ENCODE assay signal across 16 mouse cellular contexts in the genomic region with DNA sequence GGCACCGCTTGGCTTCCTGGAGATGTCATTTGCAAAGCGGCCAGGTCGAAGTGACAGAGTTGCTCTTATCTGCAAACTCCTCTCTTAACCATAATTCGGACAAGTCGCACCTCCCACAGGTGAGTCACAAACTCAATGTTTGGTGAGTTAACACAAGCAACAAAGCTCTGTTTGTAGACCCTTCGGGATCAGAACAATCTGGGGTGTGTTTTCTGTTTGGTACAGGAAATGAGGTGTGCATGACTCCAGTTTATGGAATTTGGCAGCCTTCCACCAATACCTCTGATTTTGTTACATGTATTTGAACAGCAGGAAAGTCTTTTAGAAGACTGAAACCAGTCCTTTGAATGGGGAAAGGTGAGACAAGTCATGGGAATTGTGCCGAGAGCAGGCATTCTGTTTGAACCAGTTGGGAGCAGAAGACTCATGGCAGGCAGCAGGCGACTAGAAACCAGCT. TPM values are rescaled to one million over a fixed set of nuclear protein-coding genes. Genes with fewer than 3 reads are reported as not detected.
A peak's percentile ranks its signal among the peaks of the same experiment; 100 is the strongest.
DNase-seq lines count a peak whose midpoint lies in the region; ATAC-seq and TF ChIP-seq lines count a peak whose summit lies in the region.
"Had no signal": no experiment of that assay in that cellular context is flagged by ENCODE, and none has a peak within 500 bp of the region (broad histone marks: within the 10 kb centered on the region; RNA-seq: fewer than 3 reads in every experiment).

No protein-coding gene starts in this region.

- DNase-seq in embryonic facial prominence, embryonic 10.5 days (ENCODE audit: low spot score): no peak
- DNase-seq in lung, postnatal 14 days: no peak
- DNase-seq in spleen, postnatal 4 days (ENCODE audit: low spot score in 2 of 2): no peak
- DNase-seq: adrenal gland, adult 2 months; cerebellum, adult 8-10 months; right cerebral cortex, postnatal 4 days had no signal

- no peak overlapping the region for H3K4me2 ChIP-seq in embryonic facial prominence, embryonic 13.5 days
- no peak overlapping the region for H3K4me2 ChIP-seq in lung, embryonic 15.5 days
- H3K4me2 ChIP-seq in intestine, postnatal 0 days (replicated peaks; ENCODE audit: low read depth): no peak overlapping the region
- H3K4me2 ChIP-seq in stomach, embryonic 15.5 days: no peak overlapping the region
- no peak overlapping the region for H3K4me2 ChIP-seq in hindbrain, embryonic 12.5 days (replicated peaks)
- H3K4me2 ChIP-seq: hindbrain, embryonic 15.5 days; midbrain, embryonic 15.5 days had no signal

- H3K36me3 ChIP-seq in embryonic facial prominence, embryonic 13.5 days: no peaks in the 10 kb centered on the region
- no peaks in the 10 kb centered on the region for H3K36me3 ChIP-seq in embryonic facial prominence, embryonic 10.5 days (replicated peaks)
- H3K36me3 ChIP-seq in lung, embryonic 15.5 days: no peaks in the 10 kb centered on the region
- no peaks in the 10 kb centered on the region for H3K36me3 ChIP-seq in intestine, postnatal 0 days (ENCODE audit: control insufficient read depth, insufficient read depth)
- no peaks in the 10 kb centered on the region for H3K36me3 ChIP-seq in stomach, embryonic 15.5 days
- H3K36me3 ChIP-seq in hindbrain, embryonic 12.5 days: no peaks in the 10 kb centered on the region
- H3K36me3 ChIP-seq: hindbrain, embryonic 15.5 days; midbrain, embryonic 15.5 days had no signal

- 71% methylated on average over 8 of the region's 8 CpGs for WGBS in embryonic facial prominence, embryonic 13.5 days
- WGBS in embryonic facial prominence, embryonic 10.5 days: 89% methylated on average over 8 of the region's 8 CpGs
- 60% methylated on average over 8 of the region's 8 CpGs for WGBS in lung, embryonic 15.5 days
- 54% methylated on average over 8 of the region's 8 CpGs for WGBS in intestine, postnatal 0 days
- 59% methylated on average over 8 of the region's 8 CpGs for WGBS in stomach, embryonic 15.5 days
- WGBS in hindbrain, embryonic 12.5 days: 84% methylated on average over 8 of the region's 8 CpGs

- H3K4me3 ChIP-seq in embryonic facial prominence, embryonic 13.5 days: no peak overlapping the region
- H3K4me3 ChIP-seq in embryonic facial prominence, embryonic 10.5 days: no peak overlapping the region
- H3K4me3 ChIP-seq in lung, embryonic 15.5 days: no peak overlapping the region
- no peak overlapping the region for H3K4me3 ChIP-seq in intestine, postnatal 0 days (ENCODE audit: low read depth, low read length)
- no peak overlapping the region for H3K4me3 ChIP-seq in stomach, embryonic 15.5 days (replicated peaks)
- H3K4me3 ChIP-seq in hindbrain, embryonic 12.5 days: no peak overlapping the region
- H3K4me3 ChIP-seq: erythroblast, embryonic 14.5 days; hindbrain, embryonic 15.5 days; midbrain, embryonic 15.5 days had no signal

- no peak for ATAC-seq in embryonic facial prominence, embryonic 13.5 days (ENCODE audit: insufficient number of reproducible peaks, insufficient read depth, low FRiP score, low TSS enrichment, low read depth)
- no peak for ATAC-seq in lung, embryonic 15.5 days (ENCODE audit: borderline replicate concordance, extremely low read depth, low FRiP score, low TSS enrichment)
- peak; percentile 49 for ATAC-seq in intestine, postnatal 0 days
- peak; percentile 83 for ATAC-seq in stomach, embryonic 15.5 days (ENCODE audit: insufficient read depth, low FRiP score, low read depth)
- ATAC-seq in hindbrain, embryonic 12.5 days (ENCODE audit: low FRiP score): no peak
- ATAC-seq: midbrain, embryonic 15.5 days had no signal

- no peaks in the 10 kb centered on the region for H3K9me3 ChIP-seq in embryonic facial prominence, embryonic 13.5 days
- H3K9me3 ChIP-seq in embryonic facial prominence, embryonic 10.5 days: no peaks in the 10 kb centered on the region
- no peaks in the 10 kb centered on the region for H3K9me3 ChIP-seq in lung, embryonic 15.5 days
- no peaks in the 10 kb centered on the region for H3K9me3 ChIP-seq in intestine, postnatal 0 days (ENCODE audit: control insufficient read depth)
- H3K9me3 ChIP-seq in stomach, embryonic 15.5 days: no peaks in the 10 kb centered on the region
- no peaks in the 10 kb centered on the region for H3K9me3 ChIP-seq in hindbrain, embryonic 12.5 days (replicated peaks)
- H3K9me3 ChIP-seq: hindbrain, embryonic 15.5 days; midbrain, embryonic 15.5 days had no signal

- TF ChIP-seq CTCF in intestine, postnatal 0 days (IDR thresholded peaks at IDR 0.05; ENCODE audit: low read depth): no peak

- H3K27me3 ChIP-seq in embryonic facial prominence, embryonic 13.5 days: no peaks in the 10 kb centered on the region
- H3K27me3 ChIP-seq in embryonic facial prominence, embryonic 10.5 days (replicated peaks; ENCODE audit: low read depth, poor library complexity, severe bottlenecking): no peaks in the 10 kb centered on the region
- no peaks in the 10 kb centered on the region for H3K27me3 ChIP-seq in lung, embryonic 15.5 days
- no peaks in the 10 kb centered on the region for H3K27me3 ChIP-seq in intestine, postnatal 0 days (replicated peaks; ENCODE audit: control insufficient read depth, insufficient read depth, low read length)
- H3K27me3 ChIP-seq in stomach, embryonic 15.5 days (replicated peaks): no peaks in the 10 kb centered on the region
- H3K27me3 ChIP-seq in hindbrain, embryonic 12.5 days: no peaks in the 10 kb centered on the region
- H3K27me3 ChIP-seq: hindbrain, embryonic 15.5 days; midbrain, embryonic 15.5 days had no signal

- peak overlapping the region; percentile 51; the same call in 1 of the 2 replicates for H3K27ac ChIP-seq in embryonic facial prominence, embryonic 13.5 days
- no peak overlapping the region for H3K27ac ChIP-seq in embryonic facial prominence, embryonic 10.5 days (replicated peaks)
- H3K27ac ChIP-seq in lung, embryonic 15.5 days: peak overlapping the region; percentile 62
- H3K27ac ChIP-seq in intestine, postnatal 0 days (ENCODE audit: low read depth, low read length): no peak overlapping the region
- peak overlapping the region; percentile 83 for H3K27ac ChIP-seq in stomach, embryonic 15.5 days
- no peak overlapping the region for H3K27ac ChIP-seq in hindbrain, embryonic 12.5 days
- H3K27ac ChIP-seq: hindbrain, embryonic 15.5 days; midbrain, embryonic 15.5 days had no signal

- no peak overlapping the region for H3K9ac ChIP-seq in embryonic facial prominence, embryonic 13.5 days
- no peak overlapping the region for H3K9ac ChIP-seq in lung, embryonic 15.5 days
- H3K9ac ChIP-seq in intestine, postnatal 0 days (ENCODE audit: low read depth, low read length): no peak overlapping the region
- H3K9ac ChIP-seq in stomach, embryonic 15.5 days: no peak overlapping the region
- H3K9ac ChIP-seq in hindbrain, embryonic 12.5 days: no peak overlapping the region
- H3K9ac ChIP-seq: hindbrain, embryonic 15.5 days; midbrain, embryonic 15.5 days had no signal

- H3K4me1 ChIP-seq in embryonic facial prominence, embryonic 13.5 days: peaks cover 13% of the 10 kb centered on the region
- H3K4me1 ChIP-seq in embryonic facial prominence, embryonic 10.5 days: peaks cover 6% of the 10 kb centered on the region
- peaks cover 8% of the 10 kb centered on the region for H3K4me1 ChIP-seq in lung, embryonic 15.5 days
- H3K4me1 ChIP-seq in intestine, postnatal 0 days (replicated peaks; ENCODE audit: control insufficient read depth, insufficient read depth, low read length): no peaks in the 10 kb centered on the region
- no peaks in the 10 kb centered on the region for H3K4me1 ChIP-seq in stomach, embryonic 15.5 days
- no peaks in the 10 kb centered on the region; the same call in 1 of the 2 replicates for H3K4me1 ChIP-seq in hindbrain, embryonic 12.5 days
- H3K4me1 ChIP-seq: hindbrain, embryonic 15.5 days had no signal

RNA-seq across cellular contexts. Expression of a gene that starts 58.9 kb away (rescaled TPM):
- not detected in 2 replicates for polyA plus RNA-seq in embryonic facial prominence, embryonic 13.5 days (2015; fragmentation: Nextera tagmentation; extraction: Ambion mirVana)
- polyA plus RNA-seq in embryonic facial prominence, embryonic 10.5 days (2016; fragmentation: Nextera tagmentation; extraction: Ambion mirVana): not detected in 2 replicates
- not detected in 2 replicates for polyA plus RNA-seq in lung, embryonic 15.5 days (2015; fragmentation: Nextera tagmentation; extraction: Ambion mirVana)
- polyA plus RNA-seq in intestine, postnatal 0 days (2015; fragmentation: Nextera tagmentation; extraction: Ambion mirVana): not detected in 2 replicates
- polyA plus RNA-seq in stomach, embryonic 15.5 days (2015; fragmentation: Nextera tagmentation; extraction: Ambion mirVana): not detected in 2 replicates
- not detected in 2 replicates for polyA plus RNA-seq in hindbrain, embryonic 12.5 days (2016; fragmentation: Nextera tagmentation; extraction: Ambion mirVana)
- polyA plus RNA-seq: adrenal gland, adult 2 months; erythroblast, embryonic 14.5 days; heart, embryonic 16.5 days; hindbrain, embryonic 15.5 days; kidney, embryonic 16.5 days; midbrain, embryonic 15.5 days had no signal

Comparison
In these comparisons a context has a peak if more than half of its experiments do, and no peak if none do; other contexts are left out.
1. H3K27ac ChIP-seq: peak in embryonic facial prominence, embryonic 13.5 days (single experiment), lung, embryonic 15.5 days (single experiment) and stomach, embryonic 15.5 days (single experiment); none in embryonic facial prominence, embryonic 10.5 days (single experiment), intestine, postnatal 0 days (single experiment) and hindbrain, embryonic 12.5 days (single experiment).
2. ATAC-seq: peak in intestine, postnatal 0 days (single experiment) and stomach, embryonic 15.5 days (single experiment); none in embryonic facial prominence, embryonic 13.5 days (single experiment), lung, embryonic 15.5 days (single experiment) and hindbrain, embryonic 12.5 days (single experiment).